Mouse (Mus musculus): ENCODE data around the gene Ilf2.

The Ilf2 gene

DNA sequence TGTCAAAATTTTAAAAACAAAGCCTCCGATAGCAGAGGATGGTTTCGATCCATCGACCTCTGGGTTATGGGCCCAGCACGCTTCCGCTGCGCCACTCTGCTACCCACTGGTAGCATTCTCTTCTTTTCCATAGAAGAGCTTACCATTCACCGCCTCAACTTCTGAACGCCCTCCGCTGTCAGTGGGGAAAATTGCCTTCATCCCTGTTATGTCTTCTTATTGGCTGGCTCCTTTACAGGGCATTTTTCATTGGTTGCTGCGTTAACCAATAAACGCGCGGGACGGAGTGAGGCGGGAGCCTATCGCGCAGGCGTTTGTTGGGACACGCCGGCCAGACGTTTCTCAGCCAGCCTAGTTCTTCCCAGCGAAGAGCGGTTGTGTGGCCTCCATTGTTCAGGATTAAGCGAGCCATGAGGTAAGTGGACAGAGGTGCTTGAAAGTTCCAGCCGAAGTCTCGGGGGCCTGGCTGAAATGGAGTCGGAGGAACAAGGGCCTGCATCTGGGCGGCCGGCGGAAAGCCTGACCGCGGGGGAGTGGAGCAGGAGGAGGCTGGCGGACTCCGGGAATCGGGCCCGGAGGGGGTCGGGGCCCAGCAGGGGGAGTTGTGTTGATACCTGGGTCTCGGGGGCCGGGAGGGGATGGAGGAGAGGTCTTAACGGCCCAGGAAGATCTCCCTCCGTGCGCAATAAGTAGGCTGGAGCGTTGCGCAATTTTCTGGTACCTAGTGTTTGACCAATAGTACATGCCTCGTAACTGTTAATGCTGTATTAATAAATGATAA, at the start of gene Ilf2:
TSS of gene Ilf2 (plus strand) at position 296 of the 781 bp plus-strand sequence.
- peak; percentile 97 for DNase-seq (ENCODE audit: extremely low spot score, low spot score)

DNA sequence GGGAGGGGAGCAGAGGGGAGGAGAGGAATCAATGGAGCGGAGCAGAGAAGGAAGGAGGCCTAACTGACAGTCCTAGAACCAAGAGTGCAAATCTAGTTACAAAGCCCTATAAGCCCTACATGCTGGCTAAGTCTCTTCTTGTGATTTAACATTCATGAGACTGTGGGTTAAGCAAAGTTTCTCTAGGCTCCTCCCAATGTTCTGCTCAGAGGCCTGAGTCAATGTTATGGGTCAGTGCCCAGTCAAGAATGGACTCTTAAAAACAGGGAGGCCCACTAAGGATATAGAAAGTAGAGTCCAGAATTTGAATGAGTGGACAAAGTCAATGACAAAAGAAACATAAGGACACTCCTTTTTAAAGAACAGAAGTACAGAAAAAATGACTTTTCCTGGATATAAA, 48.4 kb upstream of the Ilf2 start:
- no peak for DNase-seq (ENCODE audit: extremely low spot score, low spot score)

DNA sequence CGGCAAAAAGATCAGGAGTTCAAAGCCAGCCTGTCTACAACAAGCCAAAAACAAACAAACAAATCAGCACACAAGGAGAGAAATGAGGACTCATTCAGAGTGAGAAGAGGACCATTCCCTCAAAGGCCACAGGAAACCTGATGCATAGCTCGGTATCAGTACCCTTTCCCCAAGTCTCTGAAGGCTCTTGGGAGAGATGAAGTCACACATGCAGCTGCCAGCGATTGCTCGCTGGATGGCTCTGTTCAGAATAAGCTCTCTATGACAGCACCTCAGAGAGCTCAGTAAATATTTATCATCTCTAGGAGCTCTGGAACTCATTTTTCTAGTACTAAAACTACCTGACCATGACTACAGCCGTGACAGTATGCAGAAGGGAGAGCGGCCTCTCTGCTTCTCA, 47.7 kb upstream of the Ilf2 start:
- no peak for DNase-seq (ENCODE audit: extremely low spot score, low spot score)

DNA sequence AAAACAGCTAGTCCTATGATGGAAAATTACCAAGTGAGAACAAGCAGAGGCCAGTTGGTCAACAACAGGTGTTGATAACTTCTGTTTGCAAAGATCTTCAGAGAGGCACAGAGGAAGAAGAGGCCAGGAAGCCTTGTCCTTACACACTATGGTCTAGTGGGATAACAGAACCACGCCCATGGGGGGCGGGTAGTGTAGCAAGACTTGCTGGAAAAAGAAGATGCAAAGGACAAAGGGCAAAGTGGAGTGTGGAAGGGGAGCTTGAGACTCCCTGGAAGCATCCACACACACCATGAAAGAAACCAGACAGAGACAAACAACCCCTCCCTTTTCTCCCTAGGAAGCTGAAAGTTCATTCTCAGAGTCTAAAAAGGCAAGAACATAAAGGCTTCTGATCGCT, 46.4 kb upstream of the Ilf2 start:
- DNase-seq (ENCODE audit: extremely low spot score, low spot score) = no peak

DNA sequence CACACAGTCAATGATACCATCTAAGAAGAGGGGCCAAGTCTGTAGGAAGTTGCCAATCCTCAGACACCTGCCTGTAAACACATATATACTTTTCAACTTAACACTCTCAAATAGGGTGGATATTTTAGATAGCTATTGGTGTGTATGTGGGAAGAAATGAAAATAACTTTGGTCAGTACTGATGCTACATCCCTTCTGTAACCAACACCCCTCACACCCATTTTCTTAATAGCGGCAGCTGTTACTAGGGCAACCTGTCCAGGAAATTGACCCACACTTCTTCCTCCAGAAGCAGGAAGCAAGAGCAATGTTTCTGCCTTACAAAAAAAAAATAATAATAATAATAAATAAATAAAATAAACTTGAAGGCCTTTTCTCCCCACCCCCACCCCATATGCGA, 43.6 kb upstream of the Ilf2 start:
- no peak for DNase-seq (ENCODE audit: extremely low spot score, low spot score)

DNA sequence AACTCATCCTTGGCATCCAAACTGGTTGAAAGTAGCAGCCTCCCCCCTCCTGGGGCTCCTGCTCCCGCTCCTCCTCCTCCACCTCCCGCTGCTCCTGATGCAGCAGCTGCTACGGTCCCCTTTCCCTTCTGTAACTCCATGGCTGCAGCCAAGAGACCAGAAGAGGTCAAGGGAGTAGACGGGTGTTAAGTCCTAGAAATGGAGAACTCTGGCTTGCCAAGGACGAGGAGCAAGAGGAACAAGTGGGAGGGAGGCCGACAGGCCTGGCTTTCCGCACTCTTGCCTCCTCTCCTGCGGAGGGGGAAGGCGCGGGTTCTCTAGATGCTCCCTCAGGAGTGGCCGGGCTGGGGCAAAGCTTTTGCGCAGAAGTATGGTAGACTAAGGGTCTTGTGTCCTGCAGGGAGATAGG, 43.1 kb upstream of the Ilf2 start:
- no peak for DNase-seq (ENCODE audit: extremely low spot score, low spot score)

DNA sequence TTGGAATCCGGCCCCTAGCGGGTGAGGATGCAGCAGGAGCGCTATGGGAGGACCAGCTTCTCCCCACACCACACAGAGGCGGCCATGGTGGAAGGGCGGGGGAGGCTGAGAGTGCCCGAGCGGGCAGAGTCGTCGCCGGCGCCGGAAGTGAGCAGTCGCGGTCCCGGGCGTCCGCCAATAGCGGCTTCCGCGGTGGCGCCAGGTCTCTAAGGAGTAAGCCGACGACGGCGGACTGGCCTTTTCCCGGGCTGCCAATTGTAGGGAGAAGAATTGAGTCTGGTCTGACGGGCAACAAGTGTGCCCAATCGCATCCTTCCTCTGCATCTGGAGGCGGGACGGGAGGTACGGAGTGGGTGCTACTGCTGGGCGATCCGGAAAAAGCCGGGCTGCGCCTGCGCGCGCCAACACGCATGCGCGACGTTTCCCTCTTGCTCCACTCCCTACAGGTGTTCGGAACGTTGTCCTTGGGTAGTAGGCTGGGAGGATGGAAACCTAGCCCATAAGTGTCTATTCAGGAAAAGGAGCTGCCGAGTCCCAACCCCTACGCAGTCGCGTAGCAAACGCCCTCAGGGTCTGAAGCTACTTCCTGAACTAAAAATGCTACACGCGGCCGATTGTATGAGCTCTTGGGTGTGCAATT, 42.4 kb upstream of the Ilf2 start, which contains the start of gene Ints3:
TSS of gene Ints3 (minus strand) at position 242 of the 640 bp plus-strand sequence.
- peak; percentile 95 for DNase-seq (ENCODE audit: extremely low spot score, low spot score)

DNA sequence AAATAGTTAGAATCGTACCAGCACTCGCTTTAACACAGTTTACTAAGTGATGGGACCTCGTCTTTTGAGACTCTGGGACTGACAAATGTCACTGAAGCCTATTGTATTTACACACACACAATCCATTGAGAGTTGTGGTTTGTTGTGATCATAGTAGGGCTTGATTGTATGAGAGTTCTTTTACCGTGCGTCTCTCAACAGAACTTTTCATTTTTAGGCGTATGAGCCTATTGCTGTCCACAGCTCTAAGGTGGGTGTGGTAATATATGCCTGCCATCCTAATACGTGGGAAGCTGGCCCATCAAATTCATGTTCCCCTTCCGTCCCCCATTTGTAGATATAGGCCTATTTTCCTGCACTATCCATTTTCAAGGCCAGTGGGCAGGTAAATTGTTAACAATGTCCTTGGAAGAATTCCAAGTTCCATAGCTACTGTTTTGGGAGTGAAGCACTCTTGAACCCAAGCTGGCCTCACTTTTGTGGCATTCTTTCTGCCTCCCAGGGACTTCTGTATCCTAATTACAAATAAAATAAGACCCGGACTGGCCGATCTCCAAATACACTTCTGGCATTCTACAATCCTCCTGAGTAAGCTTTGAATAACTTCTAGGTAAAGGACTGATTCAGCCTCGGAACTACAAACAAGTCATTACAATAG, 41.7 kb upstream of the Ilf2 start:
- no peak for DNase-seq (ENCODE audit: extremely low spot score, low spot score)

DNA sequence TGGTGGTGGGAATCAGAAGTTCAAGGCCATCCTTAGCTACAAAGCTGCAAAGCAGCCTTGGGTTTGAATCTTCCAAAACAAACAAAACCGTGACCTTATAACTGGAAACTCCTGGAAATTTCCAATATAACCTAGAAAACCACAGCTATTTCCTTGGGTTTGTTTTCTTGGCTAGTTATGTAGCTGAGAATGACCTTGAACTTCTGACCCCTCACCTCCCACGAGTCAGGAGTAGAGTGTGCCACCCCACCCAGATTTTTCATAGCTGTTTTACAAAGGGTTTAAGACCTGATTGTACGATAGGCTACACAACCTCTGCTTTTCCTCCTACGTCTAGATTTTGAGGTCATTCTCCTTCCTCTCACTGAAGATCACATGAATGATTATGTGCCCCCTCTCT, 38.8 kb upstream of the Ilf2 start:
- no peak for DNase-seq (ENCODE audit: extremely low spot score, low spot score)

DNA sequence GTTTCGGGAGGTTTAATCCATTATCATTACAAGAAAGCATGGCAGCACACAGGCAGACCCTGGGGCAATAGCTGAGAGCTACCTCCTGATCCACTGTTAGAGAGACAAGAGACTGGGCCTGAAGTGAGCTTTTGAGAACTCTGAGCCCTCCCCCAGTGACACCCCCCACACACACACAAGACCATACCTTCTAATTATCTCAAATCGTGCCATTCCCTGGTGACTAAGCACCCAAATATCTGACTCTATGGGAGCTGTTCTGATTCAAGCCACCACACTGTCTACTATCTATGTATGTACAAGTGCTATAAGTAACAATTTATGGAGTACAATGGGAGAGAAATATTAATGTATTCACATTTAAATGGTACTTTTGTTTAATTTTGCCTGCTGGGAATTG, 35.2 kb upstream of the Ilf2 start:
- no peak for DNase-seq (ENCODE audit: extremely low spot score, low spot score)

DNA sequence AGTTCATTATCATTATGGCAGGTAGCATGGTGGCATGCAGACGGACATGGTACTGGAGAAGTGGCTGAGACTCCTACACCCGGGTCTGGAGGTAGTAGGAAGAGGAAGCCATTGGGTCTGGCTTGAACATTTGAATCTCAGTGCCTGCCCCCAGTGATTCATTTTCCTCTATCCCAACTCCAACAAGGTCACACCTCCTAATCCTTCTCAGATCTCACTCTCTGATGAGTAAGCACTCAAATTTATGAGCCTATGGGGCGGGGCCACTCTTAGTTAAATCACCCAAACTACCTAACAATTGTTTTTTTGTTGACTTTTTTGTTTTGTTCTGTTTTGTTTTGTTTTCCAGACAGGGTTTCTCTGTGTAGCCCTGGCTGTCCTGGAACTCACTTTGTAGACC, 31.9 kb upstream of the Ilf2 start:
- DNase-seq (ENCODE audit: extremely low spot score, low spot score) = no peak

DNA sequence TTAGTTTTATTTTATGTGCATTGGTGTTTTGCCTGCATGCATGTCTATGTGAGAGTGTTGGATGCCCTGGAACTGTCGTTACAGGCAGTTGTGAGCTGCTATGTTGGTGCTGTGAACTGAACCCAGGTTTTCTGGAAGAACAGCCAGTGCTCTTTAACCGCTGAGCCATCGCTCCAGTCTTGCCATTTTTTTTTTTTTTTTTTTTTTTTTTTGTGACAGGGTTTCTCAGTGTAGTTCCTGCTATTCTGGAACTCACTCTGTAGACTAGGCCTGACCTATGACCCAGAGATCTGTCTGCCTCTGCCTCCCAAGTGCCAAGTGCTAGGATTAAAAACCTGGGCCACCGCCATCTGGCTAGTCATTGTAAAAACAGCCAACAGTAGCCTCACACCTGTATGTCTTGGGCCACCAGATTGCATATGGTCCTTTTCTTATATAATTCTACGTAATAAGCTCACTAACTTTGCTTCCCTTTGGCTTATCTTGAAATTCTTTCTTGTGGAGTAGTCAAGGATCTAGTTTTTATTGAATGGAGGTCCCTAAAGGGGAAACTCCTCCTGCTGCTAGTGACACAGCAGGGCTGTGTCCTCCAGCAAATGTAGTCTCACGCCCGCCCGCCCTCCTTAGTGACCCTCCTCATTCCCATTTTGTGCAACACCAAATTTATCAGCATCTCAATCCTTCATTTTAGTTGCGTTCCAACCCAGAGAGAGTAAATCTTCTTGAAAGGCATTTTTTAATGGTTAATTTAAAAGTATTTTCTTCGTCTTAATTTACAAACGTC, 30.3 kb upstream of the Ilf2 start:
- DNase-seq (ENCODE audit: extremely low spot score, low spot score) = no peak

DNA sequence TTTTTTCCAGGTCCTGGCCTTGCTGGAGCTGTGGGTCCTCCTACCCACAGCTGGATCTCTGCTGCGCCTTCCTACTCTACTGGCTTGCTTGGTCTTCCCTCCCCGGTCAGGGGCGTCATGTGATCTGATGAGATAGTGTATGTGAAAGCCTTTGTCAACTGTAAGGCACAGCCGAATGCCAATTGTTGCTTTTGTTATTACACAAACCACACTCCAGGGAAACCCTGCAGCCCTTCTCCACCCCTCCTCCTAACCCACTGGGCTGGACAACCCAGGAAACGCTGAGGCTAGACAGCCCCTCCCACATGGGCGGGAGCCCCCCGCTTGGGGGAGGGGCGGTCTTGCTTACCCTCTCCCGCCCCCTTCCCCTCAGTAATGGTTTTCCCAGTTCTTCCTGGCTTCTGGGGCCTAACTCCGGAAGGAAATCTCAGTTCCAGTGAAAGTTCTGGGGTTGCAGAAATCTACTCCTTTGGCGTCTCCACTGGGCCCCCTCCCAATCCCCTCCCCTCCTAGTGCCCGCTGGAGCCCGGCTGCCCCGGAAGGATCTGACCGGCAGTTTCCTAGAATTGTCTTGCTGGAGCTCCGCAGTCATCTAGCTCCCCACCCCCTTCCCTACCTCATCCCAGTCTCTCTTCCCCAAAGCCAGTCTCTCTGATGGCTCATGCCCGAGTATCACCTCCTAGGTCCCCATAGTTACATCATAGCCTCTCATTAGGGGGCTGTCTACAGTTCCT, 29.4 kb upstream of the Ilf2 start:
- DNase-seq (ENCODE audit: extremely low spot score, low spot score) = peak; percentile 89

DNA sequence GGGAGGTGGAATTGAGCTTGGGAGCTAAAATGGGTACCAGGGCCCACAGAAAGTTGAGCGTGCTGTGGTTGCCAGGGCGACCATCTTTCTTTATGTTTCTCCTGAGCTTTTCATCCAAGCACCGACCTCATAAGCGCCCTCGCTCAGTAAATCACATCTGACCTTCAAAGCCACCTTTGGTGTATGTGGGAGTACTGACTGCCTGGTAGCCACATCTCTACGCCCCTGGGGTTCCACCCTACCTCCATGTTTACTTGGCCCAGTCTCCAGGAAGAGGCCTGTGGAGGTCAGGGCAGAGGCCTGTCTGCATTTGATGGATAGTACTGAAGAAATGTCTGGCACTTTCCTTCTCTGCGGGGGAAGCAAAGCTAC, 28.8 kb upstream of the Ilf2 start:
- DNase-seq (ENCODE audit: extremely low spot score, low spot score) = no peak

DNA sequence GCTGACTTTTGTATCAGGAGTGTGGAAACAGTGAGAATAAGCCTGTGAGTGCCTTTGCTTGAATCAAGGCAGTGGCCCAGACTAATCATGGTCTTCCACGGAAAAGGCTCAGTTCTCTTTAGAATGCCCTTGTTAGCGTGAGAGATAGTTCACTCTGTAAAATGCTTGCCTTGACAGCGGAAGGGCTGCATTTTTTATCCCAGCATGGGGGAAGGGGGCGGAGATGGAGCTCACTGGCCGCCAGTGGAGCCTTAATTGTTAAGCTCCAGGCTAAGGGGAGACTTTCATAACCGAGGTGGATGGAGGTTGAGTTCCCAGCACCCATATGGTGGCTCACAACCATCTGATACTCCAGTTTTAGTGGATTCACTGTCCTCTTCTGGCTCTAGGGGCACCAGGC, 27.3 kb upstream of the Ilf2 start:
- no peak for DNase-seq (ENCODE audit: extremely low spot score, low spot score)

DNA sequence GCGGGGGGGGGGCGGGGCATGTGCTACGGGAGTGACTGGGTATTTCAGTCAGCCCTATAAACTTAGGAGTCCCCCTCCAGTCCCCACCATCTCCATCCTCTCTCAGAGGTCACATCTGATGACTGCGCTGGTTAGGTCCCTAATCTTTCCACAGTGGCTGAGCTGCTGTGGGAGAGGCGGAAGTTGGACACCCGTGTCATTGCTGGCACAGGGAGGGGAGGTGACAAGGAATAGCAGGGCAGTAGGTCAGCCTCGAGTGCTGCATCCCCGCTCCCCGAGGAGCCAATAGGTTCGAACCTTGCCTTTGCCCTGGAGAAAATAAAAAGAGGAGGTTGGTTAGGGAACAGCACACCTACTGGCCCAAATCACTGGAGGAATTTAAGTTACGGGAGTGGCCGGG, 25.1 kb upstream of the Ilf2 start:
- no peak for DNase-seq (ENCODE audit: extremely low spot score, low spot score)

DNA sequence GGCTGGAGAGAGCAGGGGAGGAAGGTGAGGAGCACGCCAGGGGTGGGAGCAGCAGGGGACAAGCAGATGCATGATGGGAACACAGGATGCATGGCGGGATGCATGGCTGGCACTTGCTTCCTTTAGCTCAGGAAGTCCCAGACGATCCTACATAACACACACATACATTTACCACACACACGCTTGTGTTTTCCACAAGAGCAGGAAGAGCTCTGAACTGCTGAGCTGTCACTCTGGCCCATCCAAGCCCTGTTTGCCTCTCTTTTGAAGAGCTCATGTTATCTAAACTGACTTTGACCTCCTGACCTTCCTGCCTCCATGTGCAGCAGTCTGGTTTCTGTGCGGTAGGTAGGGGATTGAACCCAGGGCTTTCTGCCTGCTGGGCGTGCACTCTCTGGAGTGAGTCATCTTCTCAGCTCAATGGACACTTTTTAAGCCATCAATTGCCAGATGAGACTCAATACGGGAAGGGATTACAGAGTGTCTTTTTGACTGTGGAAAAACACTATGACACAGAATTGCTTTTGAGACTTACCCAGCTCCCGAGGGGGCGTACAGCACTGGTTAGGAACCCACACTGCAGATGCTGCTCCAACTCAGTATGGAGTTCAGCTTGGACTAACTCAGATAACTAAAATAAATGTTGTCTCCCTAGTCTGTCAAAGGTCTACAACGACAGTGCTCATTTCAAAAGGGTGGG, 24.4 kb upstream of the Ilf2 start:
- no peak for DNase-seq (ENCODE audit: extremely low spot score, low spot score)

DNA sequence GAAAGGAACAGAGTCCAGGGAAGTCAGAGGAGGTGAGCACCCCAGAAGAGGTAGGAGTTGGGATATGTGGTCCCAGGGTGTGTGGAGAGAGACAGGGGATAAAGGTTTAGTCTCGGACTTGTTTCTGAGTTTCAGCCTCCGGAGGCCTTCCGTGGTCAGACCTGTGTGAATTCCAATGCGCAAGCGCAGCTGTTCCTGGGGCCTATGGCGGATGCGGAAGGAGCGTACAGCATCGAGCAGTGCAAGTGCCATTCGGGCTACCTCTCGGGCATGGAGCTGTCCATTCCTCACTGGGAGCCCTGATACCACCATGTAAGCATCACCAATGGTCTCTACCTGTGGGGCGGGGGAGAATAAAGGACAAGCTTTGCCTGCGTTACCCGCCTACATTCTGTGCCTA, 21.0 kb upstream of the Ilf2 start:
- DNase-seq (ENCODE audit: extremely low spot score, low spot score) = no peak

DNA sequence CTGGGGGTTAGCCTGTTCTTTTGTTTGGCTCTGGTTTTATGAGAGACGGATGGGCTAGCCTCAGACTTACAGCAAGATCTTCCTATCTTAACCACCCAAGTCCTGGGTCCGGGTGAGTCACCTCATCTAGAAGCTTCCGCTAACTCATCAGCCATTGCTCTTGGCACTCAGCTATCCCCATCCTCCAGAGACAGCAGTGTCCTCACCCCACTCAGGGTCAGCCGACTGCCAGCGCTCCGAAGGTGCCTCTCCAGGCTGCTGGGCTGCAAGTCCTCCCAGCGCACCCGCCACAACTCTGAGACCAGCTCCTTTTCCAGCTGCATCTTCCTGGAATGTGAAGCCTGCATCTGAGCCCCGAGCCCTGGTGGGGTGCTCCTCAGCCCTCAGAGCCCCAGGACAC, 16.2 kb upstream of the Ilf2 start:
- no peak for DNase-seq (ENCODE audit: extremely low spot score, low spot score)

DNA sequence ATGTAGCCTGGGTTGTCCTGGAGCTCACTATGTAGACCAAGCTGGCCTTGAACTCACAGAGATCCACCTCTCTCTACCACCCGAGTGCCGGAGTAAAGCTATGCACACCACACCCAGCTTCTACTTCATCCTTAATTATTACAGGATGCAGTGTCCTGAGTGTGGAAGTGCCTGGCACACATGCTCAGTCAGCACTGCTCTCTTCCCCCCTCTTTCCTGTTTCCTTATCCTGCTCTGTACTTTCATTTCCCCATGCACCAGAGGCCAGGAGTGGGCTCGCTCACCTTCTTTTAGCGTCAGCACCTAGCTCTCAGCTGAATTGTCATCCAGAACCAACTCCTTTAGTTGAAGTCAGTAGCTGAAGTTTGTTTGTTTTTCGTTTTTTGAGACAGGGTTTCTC, 15.6 kb upstream of the Ilf2 start:
- no peak for DNase-seq (ENCODE audit: extremely low spot score, low spot score)

DNA sequence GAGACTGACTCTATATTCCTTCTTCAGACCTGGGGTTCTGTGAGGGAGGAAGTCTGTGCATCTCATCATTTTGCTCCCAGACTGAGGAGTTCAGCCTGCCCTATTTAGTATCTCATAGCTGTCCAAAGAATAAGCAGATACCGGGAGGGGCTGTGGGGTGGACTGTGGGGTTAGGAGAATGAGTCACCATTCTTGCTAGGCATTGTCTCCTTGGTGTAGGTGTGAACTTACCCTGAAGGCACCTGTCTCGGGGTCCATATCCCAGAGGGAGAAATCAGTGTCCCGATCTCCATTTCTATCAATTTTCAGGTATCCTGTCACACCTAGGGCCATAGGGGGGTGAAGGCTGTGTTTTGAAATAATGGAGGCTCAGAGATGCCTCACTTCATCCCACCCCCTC, 14.0 kb upstream of the Ilf2 start:
- DNase-seq (ENCODE audit: extremely low spot score, low spot score) = no peak
